Mouse (Mus musculus): ENCODE data around the gene Tma7. TPM values are rescaled to one million over a fixed set of nuclear protein-coding genes. Genes with fewer than 3 reads are reported as not detected.

The Tma7 gene
- total and polyA plus RNA-seq, 3 experiments, result 366 to 400 TPM; not detected in 1

DNA sequence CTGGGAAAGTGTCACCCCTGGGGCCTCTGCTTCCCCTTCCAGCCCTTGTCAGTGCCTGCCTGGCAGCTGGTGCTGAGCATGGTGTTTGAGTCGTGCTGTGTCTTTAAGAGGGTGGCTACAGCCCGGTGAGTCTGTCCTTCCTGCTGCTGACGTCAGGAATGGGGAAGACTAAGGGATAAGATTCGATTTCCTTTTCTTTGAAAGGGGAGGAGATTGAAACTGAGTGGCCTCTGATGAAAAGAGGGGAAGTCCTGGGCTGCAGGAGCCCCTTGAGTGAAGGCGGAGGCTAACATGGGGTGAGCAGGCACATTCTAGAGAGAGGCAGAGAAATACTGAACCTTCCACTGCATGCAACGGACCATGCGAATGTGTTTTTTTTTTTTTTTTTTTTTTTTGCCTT is 27.7 kb downstream of the Tma7 start (continued):
- TF ChIP-seq HCFC1 (IDR thresholded peaks at IDR 0.05; ENCODE audit: low read depth, low read length), result peak; percentile 79
- TF ChIP-seq GATA1 (IDR thresholded peaks at IDR 0.05; ENCODE audit: low read depth, low read length), result 0 out of 2 replicates have a peak, but pooled peaks have one; percentile 14
- peak; percentile 74 for TF ChIP-seq TBP (IDR thresholded peaks at IDR 0.05; ENCODE audit: low read depth, low read length)

DNA sequence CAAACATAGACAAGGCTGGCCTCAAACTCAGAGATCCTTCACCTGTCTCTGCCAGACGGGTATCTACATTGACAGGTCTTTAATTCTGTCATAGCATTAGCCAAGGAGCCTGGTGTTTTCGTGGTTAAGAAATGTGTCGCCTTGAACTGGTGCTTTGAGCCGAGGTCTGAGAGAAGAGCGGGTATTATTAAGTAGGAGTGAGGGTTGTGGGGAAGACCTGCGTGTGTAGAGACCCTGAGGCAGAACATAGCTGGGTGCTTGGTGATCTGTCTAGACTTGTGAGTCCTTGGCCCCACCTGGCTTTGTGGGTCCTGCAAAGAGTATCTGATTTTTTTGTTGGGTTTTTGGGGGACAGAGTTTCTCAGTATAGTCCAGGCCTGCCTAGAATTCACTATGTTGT is 28.5 kb downstream of the Tma7 start:
- no peak for TF ChIP-seq NRF1 (IDR thresholded peaks at IDR 0.05; ENCODE audit: insufficient read depth, low read depth, low read length, poor library complexity, severe bottlenecking)
- no peak for TF ChIP-seq RCOR1 (IDR thresholded peaks at IDR 0.05; ENCODE audit: low read depth, low read length)
- no peak for TF ChIP-seq MYB (IDR thresholded peaks at IDR 0.05; ENCODE audit: low read depth, low read length)
- TF ChIP-seq HCFC1 (IDR thresholded peaks at IDR 0.05; ENCODE audit: low read depth, low read length), result no peak
- TF ChIP-seq TBP (IDR thresholded peaks at IDR 0.05; ENCODE audit: low read depth, low read length), result no peak
- TF ChIP-seq NELFE (IDR thresholded peaks at IDR 0.05; ENCODE audit: low read depth, low read length), result no peak
- no peak for TF ChIP-seq EP300 (IDR thresholded peaks at IDR 0.05; ENCODE audit: low read depth in 1 of 2, low read length in 2 of 2)
- TF ChIP-seq SMC3 (IDR thresholded peaks at IDR 0.05; ENCODE audit: low read depth, low read length), result no peak
- TF ChIP-seq ZNF384 (IDR thresholded peaks at IDR 0.05; ENCODE audit: low read depth, low read length), result no peak
- no peak for TF ChIP-seq CHD2 (IDR thresholded peaks at IDR 0.05; ENCODE audit: low read length)
- TF ChIP-seq BHLHE40 (IDR thresholded peaks at IDR 0.05; ENCODE audit: borderline replicate concordance, low read depth, low read length), result no peak
- TF ChIP-seq MYC (IDR thresholded peaks at IDR 0.05; ENCODE audit: low read depth, low read length), result no peak
- no peak for TF ChIP-seq TCF12 (IDR thresholded peaks at IDR 0.05; ENCODE audit: low read depth, low read length)
- no peak for TF ChIP-seq GABPA (IDR thresholded peaks at IDR 0.05; ENCODE audit: low read depth, low read length)
- TF ChIP-seq SIN3A (IDR thresholded peaks at IDR 0.05; ENCODE audit: low read length), result no peak
- no peak for TF ChIP-seq POLR2A (IDR thresholded peaks at IDR 0.05; ENCODE audit: control insufficient read depth in 1 of 2, insufficient read depth in 1 of 2, low read depth in 1 of 2, low read length in 2 of 2, poor library complexity in 1 of 2)
- no peak for TF ChIP-seq USF2 (IDR thresholded peaks at IDR 0.05; ENCODE audit: borderline replicate concordance in 1 of 2, insufficient read depth in 1 of 2, low read depth in 1 of 2, low read length in 2 of 2)
- TF ChIP-seq ZMIZ1 (IDR thresholded peaks at IDR 0.05; ENCODE audit: low read depth, low read length), result no peak
- no peak for TF ChIP-seq E2F4 (IDR thresholded peaks at IDR 0.05; ENCODE audit: borderline replicate concordance, low read depth, low read length)
- no peak for TF ChIP-seq TAL1 (IDR thresholded peaks at IDR 0.05; ENCODE audit: low read length)
- Histone ChIP-seq H3K9me3 (replicated peaks; ENCODE audit: insufficient read depth, low read length) (no peaks in the 10 kb centered on the region), H3K36me3 (ENCODE audit: control insufficient read depth in 1 of 2, insufficient read depth in 2 of 2, low read length in 2 of 2) (peaks cover 0 to 26% of the 10 kb centered on the region in 2 experiments; a peak in 2 of 4 replicates), H3K4me1 (ENCODE audit: control insufficient read depth in 1 of 2, insufficient read depth in 2 of 2, low read length in 2 of 2) (peaks cover 5 to 31% of the 10 kb centered on the region in 2 experiments), H3K9ac (ENCODE audit: control insufficient read depth, low read depth, low read length, poor library complexity, severe bottlenecking) (no peak overlapping the region), H3K27me3 (ENCODE audit: control insufficient read depth in 1 of 2, insufficient read depth in 2 of 2, low read length in 2 of 2) (no peaks in the 10 kb centered on the region), H3K4me3 (ENCODE audit: control insufficient read depth in 1 of 2, insufficient read depth in 1 of 2, low read depth in 2 of 2, low read length in 2 of 2) (no peak overlapping the region), H3K27ac (ENCODE audit: control insufficient read depth, low read depth, low read length) (no peak overlapping the region), H3K79me2 (ENCODE audit: control insufficient read depth, insufficient read depth, low read length, poor library complexity) (peaks cover 4% of the 10 kb centered on the region)
- no peak for DNase-seq (ENCODE audit: low read depth, low spot score)

All from MEL (cell line).